Mouse (Mus musculus): ENCODE results near the gene Plekhj1. TPM values are rescaled to one million over a fixed set of nuclear protein-coding genes. Genes with fewer than 3 reads are reported as not detected.

The Plekhj1 gene
- polyA plus RNA-seq, 1 experiment from 2014 or later, result 143 TPM

GRCm38 (mm10) chr10:80760596-80761524 lies 37.6 kb downstream of the Plekhj1 start:
- H3K9ac ChIP-seq (replicated peaks; ENCODE audit: low read depth, low read length), result no peak overlapping the region
- H3K27ac ChIP-seq (ENCODE audit: low read length), result no peak overlapping the region
- no peak overlapping the region for H3K4me2 ChIP-seq (ENCODE audit: low read length)
- no peaks in the 10 kb centered on the region for H3K36me3 ChIP-seq (ENCODE audit: control insufficient read depth, insufficient read depth)
- H3K4me3 ChIP-seq (replicated peaks; ENCODE audit: low read length), result no peak overlapping the region
- no peaks in the 10 kb centered on the region for H3K9me3 ChIP-seq (ENCODE audit: control insufficient read depth, low read length)
- WGBS, result 89% methylated on average over 4 of the region's 4 CpGs
- H3K4me1 ChIP-seq (replicated peaks; ENCODE audit: control insufficient read depth, insufficient read depth, low read length), result peaks cover 37% of the 10 kb centered on the region
- ATAC-seq, result no peak
- H3K27me3 ChIP-seq (replicated peaks; ENCODE audit: control insufficient read depth, insufficient read depth, low read length), result no peaks in the 10 kb centered on the region

DNA sequence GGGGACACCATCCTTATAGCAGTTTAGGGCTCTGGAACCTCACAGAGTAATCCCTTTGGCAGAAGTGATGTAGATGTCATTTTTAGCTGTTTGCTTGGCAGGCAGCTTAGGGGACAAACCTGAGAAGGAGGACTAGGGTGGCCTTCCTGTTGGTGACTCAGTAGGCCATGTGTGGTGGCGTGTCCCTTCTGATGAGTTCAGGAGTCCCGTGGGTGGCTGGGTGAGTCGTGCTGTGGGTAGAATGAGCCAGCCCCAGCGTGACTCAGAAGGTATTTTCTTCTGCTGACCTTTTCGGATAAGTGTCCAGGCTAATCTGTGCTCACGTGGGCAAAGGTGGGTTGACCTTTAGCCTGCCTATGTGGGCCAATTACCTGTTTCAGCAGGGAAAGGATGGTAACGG lies 39.8 kb downstream of the Plekhj1 start:
- Histone ChIP-seq H3K36me3 (ENCODE audit: control insufficient read depth, insufficient read depth) (no peaks in the 10 kb centered on the region), H3K4me3 (replicated peaks; ENCODE audit: low read length) (no peak overlapping the region), H3K4me2 (ENCODE audit: low read length) (no peak overlapping the region), H3K9ac (replicated peaks; ENCODE audit: low read depth, low read length) (no peak overlapping the region), H3K9me3 (ENCODE audit: control insufficient read depth, low read length) (no peaks in the 10 kb centered on the region), H3K27me3 (replicated peaks; ENCODE audit: control insufficient read depth, insufficient read depth, low read length) (no peaks in the 10 kb centered on the region), H3K4me1 (replicated peaks; ENCODE audit: control insufficient read depth, insufficient read depth, low read length) (peaks cover 42% of the 10 kb centered on the region), H3K27ac (ENCODE audit: low read length) (no peak overlapping the region)
- ATAC-seq, result no peak
- 87% methylated on average over 7 of the region's 7 CpGs for WGBS

- no peak; the same call in 1 of the 2 replicates for ATAC-seq
- Histone ChIP-seq H3K9me3 (ENCODE audit: control insufficient read depth, low read length) (no peaks in the 10 kb centered on the region), H3K4me2 (ENCODE audit: low read length) (no peak overlapping the region), H3K27me3 (replicated peaks; ENCODE audit: control insufficient read depth, insufficient read depth, low read length) (no peaks in the 10 kb centered on the region), H3K4me1 (replicated peaks; ENCODE audit: control insufficient read depth, insufficient read depth, low read length) (peaks cover 42% of the 10 kb centered on the region), H3K4me3 (replicated peaks; ENCODE audit: low read length) (no peak overlapping the region), H3K36me3 (ENCODE audit: control insufficient read depth, insufficient read depth) (no peaks in the 10 kb centered on the region), H3K9ac (replicated peaks; ENCODE audit: low read depth, low read length) (no peak overlapping the region), H3K27ac (ENCODE audit: low read length) (no peak overlapping the region)
- WGBS, result 37% methylated on average over 5 of the region's 5 CpGs
Observed at GRCm38 (mm10) chr10:80757717-80758116, 40.7 kb downstream of the Plekhj1 start.

DNA sequence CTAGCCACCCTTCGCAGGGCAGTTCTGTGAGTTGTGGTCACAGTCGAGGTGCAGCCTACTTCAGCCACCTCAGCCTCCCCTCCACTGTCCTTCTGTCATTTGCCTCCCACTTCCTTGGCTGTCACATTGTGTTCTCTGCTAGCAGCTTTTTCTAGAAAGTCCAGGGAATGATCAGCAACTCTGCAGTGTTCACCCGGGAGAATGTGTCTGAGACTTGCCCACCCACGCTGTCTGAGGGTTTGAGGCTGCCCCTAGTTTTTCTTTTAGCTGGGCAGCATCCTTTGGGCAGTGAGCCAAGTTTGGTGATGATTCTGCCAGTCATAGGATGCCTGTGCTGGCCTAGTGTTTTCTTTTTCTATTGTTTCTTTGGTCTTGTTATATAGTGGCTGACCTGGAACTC lies 41.5 kb downstream of the Plekhj1 start:
- 66% methylated on average over 4 of the region's 4 CpGs for WGBS
- no peak overlapping the region for H3K9ac ChIP-seq (replicated peaks; ENCODE audit: low read depth, low read length)

GRCm38 (mm10) chr10:80756509-80756908 lies 41.9 kb downstream of the Plekhj1 start:
- H3K9ac ChIP-seq (replicated peaks; ENCODE audit: low read depth, low read length), result peak overlapping the region; percentile 95
- 56% methylated on average over 2 of the region's 2 CpGs for WGBS
- no peaks in the 10 kb centered on the region for H3K27me3 ChIP-seq (replicated peaks; ENCODE audit: control insufficient read depth, insufficient read depth, low read length)
- no peaks in the 10 kb centered on the region for H3K36me3 ChIP-seq (ENCODE audit: control insufficient read depth, insufficient read depth)
- H3K4me2 ChIP-seq (ENCODE audit: low read length), result peak overlapping the region; percentile 97
- ATAC-seq, result no peak
- H3K4me3 ChIP-seq (replicated peaks; ENCODE audit: low read length), result peak overlapping the region; percentile 95
- peaks cover 51% of the 10 kb centered on the region for H3K4me1 ChIP-seq (replicated peaks; ENCODE audit: control insufficient read depth, insufficient read depth, low read length)
- H3K27ac ChIP-seq (ENCODE audit: low read length), result no peak overlapping the region
- no peaks in the 10 kb centered on the region for H3K9me3 ChIP-seq (ENCODE audit: control insufficient read depth, low read length)

More for the DNA sequence above, 41.5 kb downstream of the Plekhj1 start:
- no peaks in the 10 kb centered on the region for H3K36me3 ChIP-seq (ENCODE audit: control insufficient read depth, insufficient read depth)
- H3K27ac ChIP-seq (ENCODE audit: low read length), result no peak overlapping the region
- peaks cover 48% of the 10 kb centered on the region for H3K4me1 ChIP-seq (replicated peaks; ENCODE audit: control insufficient read depth, insufficient read depth, low read length)
- peak overlapping the region; percentile 97 for H3K4me2 ChIP-seq (ENCODE audit: low read length)
- no peaks in the 10 kb centered on the region for H3K27me3 ChIP-seq (replicated peaks; ENCODE audit: control insufficient read depth, insufficient read depth, low read length)
- no peaks in the 10 kb centered on the region for H3K9me3 ChIP-seq (ENCODE audit: control insufficient read depth, low read length)
- no peak for ATAC-seq
- peak overlapping the region; percentile 0; the same call in 1 of the 2 replicates for H3K4me3 ChIP-seq (replicated peaks; ENCODE audit: low read length)

DNA sequence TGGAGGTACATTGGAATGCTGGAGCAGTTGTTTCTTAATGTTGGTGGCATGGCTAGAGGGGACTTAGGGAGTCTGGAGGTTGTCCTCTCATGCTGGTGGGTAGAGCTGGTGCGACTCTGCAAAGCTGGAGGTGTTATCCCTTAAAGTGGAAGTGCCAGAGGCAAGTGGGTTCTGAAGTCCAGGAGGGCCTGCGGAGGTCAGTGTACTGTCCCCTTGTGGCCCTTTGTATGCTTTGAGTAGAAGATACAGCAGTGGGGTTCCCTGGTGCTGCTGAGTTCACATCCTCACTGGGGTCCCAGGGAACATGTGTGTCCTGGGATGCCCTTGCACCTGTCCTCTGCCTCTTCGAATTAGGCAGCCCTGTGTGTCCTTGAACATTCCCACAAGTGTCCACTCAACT lies 42.3 kb downstream of the Plekhj1 start:
- H3K27me3 ChIP-seq (replicated peaks; ENCODE audit: control insufficient read depth, insufficient read depth, low read length), result no peaks in the 10 kb centered on the region
- peaks cover 51% of the 10 kb centered on the region for H3K4me1 ChIP-seq (replicated peaks; ENCODE audit: control insufficient read depth, insufficient read depth, low read length)
- no peak overlapping the region for H3K27ac ChIP-seq (ENCODE audit: low read length)
- H3K4me2 ChIP-seq (ENCODE audit: low read length), result peak overlapping the region; percentile 97
- H3K9ac ChIP-seq (replicated peaks; ENCODE audit: low read depth, low read length), result peak overlapping the region; percentile 95
- no peaks in the 10 kb centered on the region for H3K9me3 ChIP-seq (ENCODE audit: control insufficient read depth, low read length)
- H3K36me3 ChIP-seq (ENCODE audit: control insufficient read depth, insufficient read depth), result no peaks in the 10 kb centered on the region
- H3K4me3 ChIP-seq (replicated peaks; ENCODE audit: low read length), result peak overlapping the region; percentile 95
- no peak for ATAC-seq
- 24% methylated on average over 3 of the region's 3 CpGs for WGBS

DNA sequence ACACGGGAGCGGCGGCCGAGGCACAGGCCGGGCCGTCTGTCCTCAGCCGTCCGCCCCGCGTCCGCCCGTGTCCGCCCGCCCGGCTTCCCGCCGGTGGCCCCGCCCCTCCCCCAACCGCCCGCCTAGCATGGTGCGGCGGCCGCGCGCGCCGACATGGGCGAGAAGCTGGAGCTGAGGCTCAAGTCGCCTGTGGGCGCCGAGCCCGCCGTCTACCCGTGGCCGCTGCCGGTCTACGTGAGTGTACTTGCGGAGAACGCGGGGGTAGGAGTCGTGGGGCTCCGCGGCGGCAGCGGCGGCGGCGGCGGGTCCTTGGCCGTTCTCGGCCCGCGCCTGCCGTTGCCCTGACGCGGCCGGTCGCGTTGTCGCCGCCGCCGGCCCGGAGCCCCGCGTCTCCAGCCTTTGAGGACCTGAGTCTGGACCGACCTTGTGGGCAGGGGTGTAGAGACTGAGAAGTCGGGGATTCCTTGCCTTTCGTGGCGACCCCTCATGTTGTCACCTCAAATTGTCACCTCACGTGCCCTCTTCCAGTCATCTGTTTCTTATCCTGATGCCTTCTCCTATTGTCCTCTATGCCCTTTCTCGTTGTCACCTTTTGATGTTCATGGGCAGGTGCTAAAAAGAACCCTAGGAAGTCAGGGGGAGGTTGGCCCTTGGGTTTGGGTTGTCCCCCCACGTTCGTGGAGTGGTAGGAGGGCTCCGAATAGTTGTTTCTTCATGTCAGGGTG lies 43.0 kb downstream of the Plekhj1 start:
- H3K36me3 ChIP-seq (ENCODE audit: control insufficient read depth, insufficient read depth), result no peaks in the 10 kb centered on the region
- H3K9me3 ChIP-seq (ENCODE audit: control insufficient read depth, low read length), result no peaks in the 10 kb centered on the region
- H3K4me3 ChIP-seq (replicated peaks; ENCODE audit: low read length), result peak overlapping the region; percentile 95
- H3K27me3 ChIP-seq (replicated peaks; ENCODE audit: control insufficient read depth, insufficient read depth, low read length), result no peaks in the 10 kb centered on the region
- H3K27ac ChIP-seq (ENCODE audit: low read length), result peak overlapping the region; percentile 84
- H3K4me1 ChIP-seq (replicated peaks; ENCODE audit: control insufficient read depth, insufficient read depth, low read length), result peaks cover 46% of the 10 kb centered on the region
- WGBS, result under 1% methylated on average over 65 of the region's 75 CpGs
- peak overlapping the region; percentile 97 for H3K4me2 ChIP-seq (ENCODE audit: low read length)
- ATAC-seq, result peak; percentile 41; the same call in 1 of the 2 replicates
- H3K9ac ChIP-seq (replicated peaks; ENCODE audit: low read depth, low read length), result peak overlapping the region; percentile 95

DNA sequence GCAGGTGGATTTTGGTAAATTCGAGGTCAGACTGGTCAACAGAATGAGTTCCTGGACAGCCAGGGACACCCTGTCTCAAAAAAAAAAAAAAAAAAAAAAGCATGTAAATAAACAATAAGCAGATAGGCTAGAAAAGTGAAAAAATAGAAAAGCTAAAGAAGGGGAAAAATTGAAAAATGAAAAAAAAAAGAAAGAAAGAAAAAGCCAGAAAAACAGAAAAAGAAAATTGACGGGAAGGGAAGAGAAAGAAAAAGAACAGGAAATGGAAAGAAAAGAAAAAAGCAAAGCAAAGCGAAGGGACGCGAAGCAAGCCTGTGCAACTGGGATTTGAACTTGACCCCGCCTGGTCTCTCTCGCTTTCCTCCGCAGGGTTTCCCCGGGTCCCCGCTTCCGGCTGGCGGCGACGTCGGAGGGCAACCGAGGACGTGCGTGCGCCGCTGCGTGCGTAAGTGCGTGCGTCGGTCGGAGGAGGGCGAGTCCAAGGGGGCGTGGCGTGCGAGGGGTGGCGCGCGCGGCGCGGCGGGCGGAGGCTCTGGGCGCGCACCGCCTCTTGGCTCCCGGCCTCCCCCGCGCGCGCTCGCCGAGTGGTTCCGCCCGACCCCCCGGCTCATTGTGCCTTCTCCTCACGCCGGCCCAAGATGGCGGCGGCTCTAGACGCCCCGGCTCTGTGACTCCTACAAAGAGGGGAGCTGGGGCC lies 43.7 kb downstream of the Plekhj1 start, which contains the start of gene Dot1l:
Gene Dot1l (plus strand): TSS at position 613 of the 697 bp plus-strand sequence.
- H3K4me1 ChIP-seq (replicated peaks; ENCODE audit: control insufficient read depth, insufficient read depth, low read length), result peaks cover 46% of the 10 kb centered on the region
- no peaks in the 10 kb centered on the region for H3K9me3 ChIP-seq (ENCODE audit: control insufficient read depth, low read length)
- under 1% methylated on average over 53 of the region's 57 CpGs for WGBS
- no peaks in the 10 kb centered on the region for H3K36me3 ChIP-seq (ENCODE audit: control insufficient read depth, insufficient read depth)
- H3K9ac ChIP-seq (replicated peaks; ENCODE audit: low read depth, low read length), result peak within 1 kb of the TSS; percentile 95
- peak within 1 kb of the TSS; percentile 95 for H3K4me3 ChIP-seq (replicated peaks; ENCODE audit: low read length)
- peak within 1 kb of the TSS; percentile 84 for H3K27ac ChIP-seq (ENCODE audit: low read length)
- no peaks in the 10 kb centered on the region for H3K27me3 ChIP-seq (replicated peaks; ENCODE audit: control insufficient read depth, insufficient read depth, low read length)
- peak; percentile 93 for ATAC-seq
- H3K4me2 ChIP-seq (ENCODE audit: low read length), result peak within 1 kb of the TSS; percentile 97
